Mouse (Mus musculus) regulatory T cell (primary cell): ENCODE measurements at regions not wholly inside any gene's neighbourhood (a gene's known extent, or its start where the extent isn't known, plus 50 kb on each side); places are given as distances from the start of the nearest gene placed in this dataset.

ENCODE experiments used
- in situ Hi-C: fragments of 300-600 bp; cut with MboI, MseI; formaldehyde crosslinking; loops from one replicate; pipeline ENCODE4 v1.15.1; 2025; ENCODE audit warnings: high pct_unique_total_duplicates

GRCm38 (mm10) chr17:87867611-87868010 lies 53.2 kb upstream of the Rpl36-ps4 start:
- in situ Hi-C loops, result loop anchor here (10.0 kb wide), 1 partner anchor 63 kb away; no protein-coding TSS in a partner anchor

GRCm38 (mm10) chr17:87866719-87867318 lies 54.0 kb upstream of the Rpl36-ps4 start:
- in situ Hi-C loops, result loop anchor here (10.0 kb wide), 1 partner anchor 62 kb away; no protein-coding TSS in a partner anchor

GRCm38 (mm10) chr17:87866165-87866564 lies 54.6 kb upstream of the Rpl36-ps4 start:
- in situ Hi-C loops, result loop anchor here (10.0 kb wide), 1 partner anchor 61 kb away; no protein-coding TSS in a partner anchor

GRCm38 (mm10) chr17:87865439-87865838 lies 55.3 kb upstream of the Rpl36-ps4 start:
- in situ Hi-C loops, result loop anchor here (10.0 kb wide), 1 partner anchor 61 kb away; no protein-coding TSS in a partner anchor

GRCm38 (mm10) chr17:87864842-87865241 lies 55.9 kb upstream of the Rpl36-ps4 start:
- in situ Hi-C loops, result loop anchor here (10.0 kb wide), 1 partner anchor 60 kb away; no protein-coding TSS in a partner anchor

- in situ Hi-C loops, result loop anchor here (10.0 kb wide), 1 partner anchor 57 kb away; no protein-coding TSS in a partner anchor
Observed at GRCm38 (mm10) chr17:87861587-87861986, 59.2 kb upstream of the Rpl36-ps4 start.

- in situ Hi-C loops, result loop anchor here (10.0 kb wide), 1 partner anchor 263 kb away; no protein-coding TSS in a partner anchor
Observed at GRCm38 (mm10) chr17:87851456-87851855, 53.7 kb upstream of the Kcnk12 start.

- in situ Hi-C loops, result loop anchor here (10.0 kb wide), 1 partner anchor 265 kb away; no protein-coding TSS in a partner anchor
Observed at GRCm38 (mm10) chr17:87849897-87850296, 52.1 kb upstream of the Kcnk12 start.

GRCm38 (mm10) chr17:87849421-87849820 lies 51.6 kb upstream of the Kcnk12 start:
- in situ Hi-C loops, result no loop called here

GRCm38 (mm10) chr17:87848964-87849363 lies 51.2 kb upstream of the Kcnk12 start:
- in situ Hi-C loops, result no loop called here
